Mouse (Mus musculus) lung, postnatal 10 days (tissue): ENCODE measurements at regions not wholly inside any gene's neighbourhood (a gene's known extent, or its start where the extent isn't known, plus 50 kb on each side); places are given as distances from the start of the nearest gene placed in this dataset.
"Not testable (repeated sequence)": the region's sequence is repeated elsewhere in the genome, so short reads cannot be mapped to it uniquely, and the experiment has no call there.

ENCODE experiments used
- DNase-seq: peaks from one replicate; pipeline ENCODE4 v3.0.0; 2021

GRCm38 (mm10) chr6:7790040-7790439, 54.6 kb upstream of the C1galt1 start:
- DNase-seq: no peak

GRCm38 (mm10) chr6:7789071-7789470, 55.6 kb upstream of the C1galt1 start:
- peak; percentile 31 for DNase-seq

GRCm38 (mm10) chr6:7785407-7785806, 59.2 kb upstream of the C1galt1 start:
- DNase-seq: no peak

GRCm38 (mm10) chr6:7783059-7783458, 61.6 kb upstream of the C1galt1 start:
- no peak for DNase-seq

GRCm38 (mm10) chr6:7779959-7780358, 64.7 kb upstream of the C1galt1 start:
- DNase-seq: no peak

GRCm38 (mm10) chr6:7778642-7779404, 65.8 kb upstream of the C1galt1 start:
- DNase-seq: no peak

GRCm38 (mm10) chr6:7768421-7768820, 75.4 kb upstream of the Asns start:
- DNase-seq: no peak

GRCm38 (mm10) chr6:7767631-7768030, 74.6 kb upstream of the Asns start:
- DNase-seq: no peak

- no peak for DNase-seq
These were observed 66.3 kb upstream of the Asns start for GRCm38 (mm10) chr6:7759385-7759784.

- DNase-seq: no peak
These were observed 60.8 kb upstream of the Asns start for GRCm38 (mm10) chr6:7753895-7754294.

GRCm38 (mm10) chr6:7752885-7753611, 60.0 kb upstream of the Asns start:
- DNase-seq: no peak

- no peak for DNase-seq
These were observed 55.5 kb upstream of the Asns start for GRCm38 (mm10) chr6:7748536-7748935.

GRCm38 (mm10) chr6:7744257-7744656, 51.2 kb upstream of the Asns start:
- not testable (repeated sequence) for DNase-seq
